Mouse (Mus musculus) fibroblast of lung, adult 2 months (primary cell): Measurements from ENCODE around the gene Sdf2.

ENCODE experiments used
- DNase-seq: peaks from one replicate; pipeline ENCODE4 v3.0.0-alpha.2; 2011; ENCODE audit warnings: low read depth

Sdf2 gene

DNA sequence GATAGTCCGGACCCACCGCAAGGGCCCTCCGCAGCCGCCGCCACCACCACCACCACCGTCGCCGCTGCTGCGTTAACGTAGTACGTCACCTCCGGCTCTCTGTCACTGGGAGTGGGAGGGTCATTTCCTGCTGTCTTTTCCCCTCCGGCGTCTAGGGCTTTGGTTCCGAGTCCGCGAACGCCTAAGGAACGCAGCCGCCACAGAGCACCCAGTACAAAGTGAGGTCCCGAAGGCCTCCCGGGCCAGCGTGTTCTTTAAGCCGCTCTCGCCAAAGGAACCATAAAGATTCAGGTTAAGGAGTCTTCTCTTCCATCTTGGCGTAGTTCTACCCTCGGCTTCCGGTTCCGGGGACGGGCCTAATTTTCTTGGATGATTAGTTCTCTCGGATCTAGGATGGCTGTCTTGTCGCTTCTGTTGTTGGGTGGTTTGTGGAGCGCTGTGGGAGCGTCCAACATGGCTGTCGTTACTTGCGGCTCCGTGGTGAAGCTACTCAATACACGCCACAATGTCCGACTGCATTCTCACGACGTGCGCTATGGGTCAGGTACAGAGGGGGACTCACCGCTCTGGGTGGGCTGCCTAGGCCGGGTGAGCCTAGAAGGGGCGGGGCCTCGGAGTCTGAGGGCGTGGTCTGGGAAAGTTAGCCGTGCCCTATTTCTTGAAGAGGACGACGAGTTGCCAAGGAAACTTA is at the start of gene Sdf2, which contains the start of gene Supt6:
TSS of gene Sdf2 (plus strand) at position 120 of the 691 bp plus-strand sequence.
TSS of gene Supt6 (minus strand) at position 361 of the 691 bp plus-strand sequence.
- peak; percentile 86 for DNase-seq

DNA sequence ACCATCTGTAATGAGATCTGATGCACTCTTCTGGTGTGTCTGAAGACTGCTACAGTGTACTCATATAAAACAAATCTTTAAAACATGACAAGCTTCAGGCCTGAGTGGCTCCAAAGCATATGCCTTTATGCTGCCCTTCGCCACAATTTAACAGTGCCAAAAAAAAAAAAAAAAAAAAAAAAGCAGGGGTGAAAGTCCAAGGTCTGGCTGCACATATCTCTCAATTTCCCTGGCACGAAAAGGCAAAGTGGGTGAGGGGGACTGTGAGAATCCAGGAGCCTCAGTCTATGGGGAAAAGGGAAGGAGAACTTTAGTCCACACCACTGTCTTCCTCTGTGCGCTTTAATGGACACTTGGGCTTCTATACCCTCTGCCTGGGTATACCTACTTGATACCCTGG is 43.2 kb upstream of the Sdf2 start:
- DNase-seq, result no peak

- no peak for DNase-seq
These were observed 41.3 kb upstream of the Sdf2 start for GRCm38 (mm10) chr11:78204287-78204686.

DNA sequence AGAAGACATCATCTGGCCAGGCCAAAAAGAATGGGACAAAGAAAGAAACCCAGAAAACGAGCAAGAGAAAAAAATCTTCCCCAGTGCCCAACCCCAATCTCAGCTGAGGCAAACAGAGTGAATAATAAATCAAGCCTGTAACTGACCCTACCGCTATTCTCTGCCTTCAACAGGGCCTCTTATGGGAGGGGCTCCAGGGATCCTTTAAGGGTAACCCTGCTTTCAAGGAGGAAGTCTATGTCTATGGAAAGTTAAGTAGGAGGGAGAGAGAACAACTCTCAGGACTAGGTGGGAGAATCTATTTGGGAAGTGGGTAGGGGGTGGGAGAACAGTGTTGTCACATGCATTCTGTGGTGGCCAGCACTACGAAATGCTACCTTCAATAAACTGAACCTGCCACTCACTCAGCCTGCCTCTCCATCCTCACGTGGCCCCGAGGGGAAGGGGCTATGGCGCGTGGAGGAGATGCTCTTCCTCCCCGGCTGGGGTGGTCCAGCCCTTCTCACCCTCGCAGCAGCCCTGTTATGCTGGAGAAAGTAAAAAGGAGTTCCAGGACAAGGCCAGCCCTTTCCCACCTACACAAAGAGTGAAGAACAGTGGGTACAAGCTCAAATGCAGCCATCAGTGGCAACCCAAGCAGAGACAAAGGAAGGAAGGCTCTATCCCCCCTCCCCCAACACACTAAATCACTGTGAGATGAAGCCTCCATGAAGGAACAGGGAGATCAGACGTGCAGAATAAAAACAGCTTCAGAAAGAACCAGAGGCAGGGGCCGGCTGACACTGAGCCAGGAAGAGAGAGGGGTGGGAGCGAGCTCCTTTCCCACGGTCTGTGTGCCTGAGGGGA is 40.0 kb upstream of the Sdf2 start:
- DNase-seq, result no peak

DNA sequence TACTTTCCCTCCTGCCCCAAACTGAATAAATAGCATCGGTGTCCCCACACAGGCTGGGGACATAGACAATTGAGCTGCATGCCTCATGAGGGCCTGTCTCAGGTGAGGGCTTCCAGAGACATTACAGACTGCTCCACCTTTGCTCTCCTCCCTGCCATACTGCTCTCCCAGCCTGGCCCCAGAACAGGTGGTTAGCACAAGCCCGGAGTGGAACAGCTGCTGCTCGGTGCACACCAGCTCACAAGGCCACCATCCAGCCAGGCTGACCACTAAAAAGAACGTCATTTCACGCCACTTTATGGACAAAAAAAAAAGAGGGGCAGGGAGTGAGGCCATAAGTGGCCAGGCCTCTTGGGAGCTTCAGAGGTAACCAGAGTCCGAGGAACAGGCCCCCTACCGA is 38.4 kb upstream of the Sdf2 start:
- DNase-seq, result no peak

GRCm38 (mm10) chr11:78209886-78210285 is 35.7 kb upstream of the Sdf2 start:
- no peak for DNase-seq

- no peak for DNase-seq
These were observed 34.9 kb upstream of the Sdf2 start for GRCm38 (mm10) chr11:78210615-78211014.

GRCm38 (mm10) chr11:78211513-78211912 is 34.0 kb upstream of the Sdf2 start:
- DNase-seq, result no peak

- DNase-seq, result no peak
These were observed 32.3 kb upstream of the Sdf2 start for GRCm38 (mm10) chr11:78213086-78213817.

- DNase-seq, result no peak
These were observed 29.7 kb upstream of the Sdf2 start for GRCm38 (mm10) chr11:78215709-78216317.

DNA sequence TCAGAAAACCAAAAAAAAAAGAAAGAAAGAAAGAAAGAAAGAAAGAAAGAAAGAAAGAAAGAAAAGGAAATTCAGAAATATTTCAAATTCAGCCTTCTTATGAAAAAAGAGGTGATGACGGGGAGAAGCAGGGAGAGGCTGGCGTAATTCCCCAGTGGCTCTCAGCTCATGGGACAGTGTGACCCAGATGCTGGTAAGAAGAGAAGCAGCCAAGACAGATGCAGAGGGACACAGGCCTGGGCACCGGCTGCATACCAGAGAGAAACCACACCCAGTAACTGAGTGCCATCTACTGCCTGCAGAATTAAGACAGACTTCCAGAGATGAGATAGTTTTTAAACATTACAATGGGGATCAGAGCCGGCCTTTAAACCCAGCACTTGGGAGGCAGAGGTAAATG is 22.0 kb upstream of the Sdf2 start:
- no peak for DNase-seq

GRCm38 (mm10) chr11:78231518-78231917 is 14.0 kb upstream of the Sdf2 start:
- DNase-seq, result no peak

GRCm38 (mm10) chr11:78240193-78240857 is 5.2 kb upstream of the Sdf2 start:
- no peak for DNase-seq

GRCm38 (mm10) chr11:78245261-78245626 is 302 bp upstream of the Sdf2 start:
- no peak for DNase-seq

DNA sequence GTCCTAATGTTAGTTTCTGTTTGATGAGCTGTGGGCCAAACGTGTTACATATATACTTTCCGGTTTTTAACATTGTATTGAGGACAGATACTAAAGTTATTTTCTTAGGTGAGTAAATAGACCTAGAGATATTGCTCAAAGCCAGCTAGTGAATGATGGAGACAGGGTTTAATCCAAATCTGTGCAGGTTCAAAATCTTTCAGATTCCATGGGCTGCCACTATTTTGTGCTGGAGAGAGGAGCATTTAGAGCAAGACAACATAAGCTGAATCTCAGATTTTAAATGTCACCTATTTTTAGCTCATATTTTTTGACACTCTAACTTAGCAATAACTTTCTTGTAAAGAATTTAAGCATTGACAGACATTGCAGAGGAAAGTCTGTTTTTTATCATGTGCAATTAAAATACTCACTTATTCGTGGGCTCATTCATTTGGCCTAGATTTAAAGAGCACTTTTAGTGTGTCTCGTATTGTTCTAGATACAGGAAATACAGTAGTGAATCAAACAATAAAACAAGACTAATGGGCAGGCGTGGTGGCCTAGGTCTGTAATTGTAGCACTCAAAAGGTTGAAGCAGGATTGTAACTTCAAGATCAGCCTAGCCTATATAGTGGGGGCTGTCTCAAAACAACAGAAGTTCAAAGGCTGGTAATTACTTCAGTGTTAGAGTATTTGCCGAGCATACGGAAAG is 919 bp downstream of the Sdf2 start:
- no peak for DNase-seq

- no peak for DNase-seq
These were observed 1.4 kb downstream of the Sdf2 start for GRCm38 (mm10) chr11:78247012-78247348.

DNA sequence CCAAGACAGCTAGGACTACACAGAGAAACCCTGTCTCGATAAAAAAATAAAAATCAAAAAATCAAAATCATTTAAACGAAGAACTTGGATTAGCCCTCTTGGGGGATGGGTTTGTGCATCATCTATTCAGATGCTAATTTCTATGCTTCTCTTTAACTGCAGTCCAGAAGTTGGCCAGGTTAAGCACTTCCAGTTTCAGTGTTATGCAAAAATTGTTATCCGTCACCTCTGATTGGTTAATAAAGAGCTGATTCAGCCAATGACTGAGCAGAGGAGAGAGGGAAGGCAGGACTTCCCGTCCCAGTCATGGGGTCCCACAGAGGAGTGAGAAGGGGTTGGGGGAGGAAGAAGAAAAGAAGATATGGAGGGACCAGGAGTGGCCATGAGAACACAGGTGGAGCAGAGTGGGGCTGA is 2.2 kb downstream of the Sdf2 start:
- no peak for DNase-seq

DNA sequence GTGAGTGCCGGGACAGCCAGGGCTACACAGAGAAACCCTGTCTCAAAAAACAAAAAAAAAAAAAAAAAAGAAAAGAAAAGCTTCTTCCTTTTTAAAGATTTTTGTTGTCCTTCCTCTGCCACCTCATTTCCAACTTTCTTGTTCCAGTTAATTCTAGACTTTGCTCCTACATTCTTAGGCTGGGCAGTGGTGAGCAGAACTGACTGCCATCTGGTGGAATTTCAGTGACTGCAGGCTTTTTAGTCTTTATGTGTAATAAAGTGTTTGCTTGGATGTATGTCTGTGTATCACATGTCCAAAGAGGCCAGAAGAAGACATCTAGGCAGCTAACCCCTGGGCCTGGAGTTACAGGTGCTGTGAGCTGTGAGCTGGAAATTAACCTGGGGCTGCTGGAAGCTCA is 11.1 kb downstream of the Sdf2 start:
- DNase-seq, result no peak

- no peak for DNase-seq
These were observed 15.1 kb downstream of the Sdf2 start for GRCm38 (mm10) chr11:78260489-78261258.
